Mouse (Mus musculus): ENCODE measurements around the gene Ndrg4. TPM values are rescaled to one million over a fixed set of nuclear protein-coding genes. Genes with fewer than 3 reads are reported as not detected.
"Not testable (repeated sequence)": the region's sequence is repeated elsewhere in the genome, so short reads cannot be mapped to it uniquely, and the experiment has no call there.

Ndrg4 gene
- polyA plus RNA-seq, 1 experiment from 2014 or later: 276 TPM

DNA sequence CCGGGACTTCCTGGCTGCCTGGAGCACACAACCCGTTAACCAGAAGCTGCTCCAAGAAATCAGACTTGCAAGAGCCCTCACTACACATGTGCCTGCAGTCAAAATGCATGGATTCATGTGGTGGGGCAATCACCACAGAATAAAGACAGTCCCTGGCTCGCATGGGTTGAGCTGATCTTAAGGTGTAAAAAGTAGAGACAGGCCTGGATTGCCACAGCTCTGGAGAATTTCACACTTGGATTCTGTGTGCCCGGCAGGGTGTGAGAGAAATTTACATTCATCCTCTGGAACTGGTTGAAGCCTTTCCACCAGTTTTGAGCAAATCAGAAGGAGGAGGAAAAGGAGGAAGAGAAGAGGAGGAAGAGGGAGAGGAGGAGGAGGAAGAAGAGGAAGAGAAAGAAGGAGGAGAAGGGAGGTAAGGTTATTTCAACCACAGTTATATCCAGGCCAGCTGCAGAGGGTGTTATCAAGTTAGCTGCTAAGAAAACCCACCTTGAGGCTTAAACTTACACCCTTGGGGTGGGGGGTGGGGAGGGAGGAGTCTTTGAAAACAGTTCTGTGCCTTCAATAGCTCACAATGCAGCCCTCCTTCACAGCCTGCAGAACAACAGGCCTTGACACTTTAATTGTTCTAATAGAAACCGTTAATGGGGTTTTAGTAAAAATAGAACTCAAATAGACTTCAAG is 20.3 kb upstream of the Ndrg4 start:
- no peak overlapping the region for H3K4me3 ChIP-seq (replicated peaks; ENCODE audit: low read depth, low read length)
- 54% methylated on average over 5 of the region's 5 CpGs for WGBS
- H3K27ac ChIP-seq (replicated peaks; ENCODE audit: low read depth, low read length): no peak overlapping the region
- no peaks in the 10 kb centered on the region for H3K27me3 ChIP-seq (ENCODE audit: control insufficient read depth, insufficient read depth, low read length)
- no peak overlapping the region for H3K4me2 ChIP-seq (ENCODE audit: low read length)
- no peaks in the 10 kb centered on the region for H3K4me1 ChIP-seq (ENCODE audit: control insufficient read depth, insufficient read depth, low read length)
- no peak for DNase-seq
- no peaks in the 10 kb centered on the region for H3K36me3 ChIP-seq (ENCODE audit: control insufficient read depth, insufficient read depth, low read length)
- H3K9ac ChIP-seq (replicated peaks; ENCODE audit: low read length): no peak overlapping the region
- H3K9me3 ChIP-seq (ENCODE audit: control insufficient read depth, low read length): no peaks in the 10 kb centered on the region
- no peak for ATAC-seq (ENCODE audit: low FRiP score, low TSS enrichment)

DNA sequence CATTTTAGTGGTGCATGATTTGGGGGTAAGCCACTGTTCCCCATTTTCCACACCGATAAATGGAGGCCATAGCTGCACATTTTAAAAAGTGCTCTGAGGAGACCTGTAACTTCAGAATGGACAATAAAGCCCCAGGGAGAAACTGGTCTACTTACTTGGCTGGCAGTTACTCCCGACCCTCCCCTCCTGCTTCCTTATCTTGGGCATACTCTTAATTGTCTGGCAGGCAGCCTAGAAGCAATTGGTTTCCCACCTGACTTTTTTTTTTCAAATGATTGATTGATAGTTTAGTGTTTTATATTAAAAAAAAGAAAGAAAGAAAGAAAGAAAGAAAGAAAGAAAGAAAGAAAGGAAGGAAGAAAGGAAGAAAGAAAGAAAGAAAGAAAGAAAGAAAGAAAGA is 19.3 kb upstream of the Ndrg4 start:
- no peak overlapping the region for H3K27ac ChIP-seq (replicated peaks; ENCODE audit: low read depth, low read length)

DNA sequence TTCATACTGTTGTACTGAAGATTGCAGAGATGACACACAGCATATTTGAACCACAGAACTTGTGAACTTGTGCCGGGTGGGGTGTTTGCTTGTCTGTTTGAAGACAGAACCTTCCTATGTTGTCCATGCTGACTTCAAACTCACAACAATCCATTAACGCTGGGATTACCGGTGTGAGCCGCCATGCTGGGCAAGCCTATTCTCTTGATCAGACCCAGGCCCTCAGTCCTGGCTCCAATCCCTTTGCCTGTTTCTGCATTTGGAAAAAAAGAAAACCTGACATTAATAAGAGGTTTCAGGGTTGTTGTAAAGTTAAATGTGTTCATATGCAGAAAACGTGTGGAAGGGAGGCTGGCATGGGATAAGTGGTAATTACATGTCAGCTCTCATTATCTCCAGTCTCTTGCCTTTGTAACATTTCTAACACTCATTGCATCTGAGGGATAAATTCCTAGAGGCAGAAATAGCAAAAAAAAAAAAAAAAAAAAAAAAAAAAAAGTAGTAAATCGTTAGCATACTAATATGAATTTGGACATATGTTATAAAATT is 16.4 kb upstream of the Ndrg4 start:
- WGBS: 69% methylated on average over 6 of the region's 6 CpGs
- H3K27ac ChIP-seq (replicated peaks; ENCODE audit: low read depth, low read length): no peak overlapping the region
- no peak for DNase-seq

More for the DNA sequence above, 19.3 kb upstream of the Ndrg4 start:
- DNase-seq: no peak
- H3K36me3 ChIP-seq (ENCODE audit: control insufficient read depth, insufficient read depth, low read length): no peaks in the 10 kb centered on the region
- no peak for ATAC-seq (ENCODE audit: low FRiP score, low TSS enrichment)
- H3K4me1 ChIP-seq (ENCODE audit: control insufficient read depth, insufficient read depth, low read length): no peaks in the 10 kb centered on the region
- no peak overlapping the region for H3K9ac ChIP-seq (replicated peaks; ENCODE audit: low read length)
- no peak overlapping the region for H3K4me3 ChIP-seq (replicated peaks; ENCODE audit: low read depth, low read length)
- H3K27me3 ChIP-seq (ENCODE audit: control insufficient read depth, insufficient read depth, low read length): no peaks in the 10 kb centered on the region
- H3K9me3 ChIP-seq (ENCODE audit: control insufficient read depth, low read length): no peaks in the 10 kb centered on the region
- WGBS: 67% methylated on average over 2 of the region's 2 CpGs
- H3K4me2 ChIP-seq (ENCODE audit: low read length): no peak overlapping the region

GRCm38 (mm10) chr8:95661085-95661484 is 15.7 kb upstream of the Ndrg4 start:
- 82% methylated on average over 8 of the region's 8 CpGs for WGBS
- H3K27ac ChIP-seq (replicated peaks; ENCODE audit: low read depth, low read length): no peak overlapping the region
- H3K9ac ChIP-seq (replicated peaks; ENCODE audit: low read length): no peak overlapping the region

More for the DNA sequence above, 16.4 kb upstream of the Ndrg4 start:
- Histone ChIP-seq H3K27me3 (ENCODE audit: control insufficient read depth, insufficient read depth, low read length) (no peaks in the 10 kb centered on the region), H3K4me3 (replicated peaks; ENCODE audit: low read depth, low read length) (no peak overlapping the region), H3K4me2 (ENCODE audit: low read length) (no peak overlapping the region), H3K36me3 (ENCODE audit: control insufficient read depth, insufficient read depth, low read length) (no peaks in the 10 kb centered on the region), H3K9ac (replicated peaks; ENCODE audit: low read length) (no peak overlapping the region), H3K9me3 (ENCODE audit: control insufficient read depth, low read length) (no peaks in the 10 kb centered on the region), H3K4me1 (ENCODE audit: control insufficient read depth, insufficient read depth, low read length) (no peaks in the 10 kb centered on the region)
- no peak for ATAC-seq (ENCODE audit: low FRiP score, low TSS enrichment)

GRCm38 (mm10) chr8:95661575-95661974 is 15.2 kb upstream of the Ndrg4 start:
- WGBS: 90% methylated on average over 6 of the region's 6 CpGs
- no peaks in the 10 kb centered on the region for H3K9me3 ChIP-seq (ENCODE audit: control insufficient read depth, low read length)
- H3K27me3 ChIP-seq (ENCODE audit: control insufficient read depth, insufficient read depth, low read length): no peaks in the 10 kb centered on the region
- no peaks in the 10 kb centered on the region for H3K36me3 ChIP-seq (ENCODE audit: control insufficient read depth, insufficient read depth, low read length)
- H3K4me3 ChIP-seq (replicated peaks; ENCODE audit: low read depth, low read length): no peak overlapping the region
- no peak for ATAC-seq (ENCODE audit: low FRiP score, low TSS enrichment)
- H3K4me1 ChIP-seq (ENCODE audit: control insufficient read depth, insufficient read depth, low read length): no peaks in the 10 kb centered on the region
- H3K4me2 ChIP-seq (ENCODE audit: low read length): no peak overlapping the region
- no peak overlapping the region for H3K27ac ChIP-seq (replicated peaks; ENCODE audit: low read depth, low read length)
- no peak overlapping the region for H3K9ac ChIP-seq (replicated peaks; ENCODE audit: low read length)
- DNase-seq: no peak

More at GRCm38 (mm10) chr8:95661085-95661484, 15.7 kb upstream of the Ndrg4 start:
- ATAC-seq (ENCODE audit: low FRiP score, low TSS enrichment) (no peak), DNase-seq (no peak)
- no peak overlapping the region for H3K4me3 ChIP-seq (replicated peaks; ENCODE audit: low read depth, low read length)
- no peaks in the 10 kb centered on the region for H3K9me3 ChIP-seq (ENCODE audit: control insufficient read depth, low read length)
- H3K27me3 ChIP-seq (ENCODE audit: control insufficient read depth, insufficient read depth, low read length): no peaks in the 10 kb centered on the region
- H3K4me1 ChIP-seq (ENCODE audit: control insufficient read depth, insufficient read depth, low read length): no peaks in the 10 kb centered on the region
- H3K36me3 ChIP-seq (ENCODE audit: control insufficient read depth, insufficient read depth, low read length): no peaks in the 10 kb centered on the region
- H3K4me2 ChIP-seq (ENCODE audit: low read length): no peak overlapping the region

- H3K4me2 ChIP-seq (ENCODE audit: low read length): no peak overlapping the region
- no peak for ATAC-seq (ENCODE audit: low FRiP score, low TSS enrichment)
- no peaks in the 10 kb centered on the region for H3K36me3 ChIP-seq (ENCODE audit: control insufficient read depth, insufficient read depth, low read length)
- WGBS: 86% methylated on average over 7 of the region's 7 CpGs
- H3K27me3 ChIP-seq (ENCODE audit: control insufficient read depth, insufficient read depth, low read length): no peaks in the 10 kb centered on the region
- H3K27ac ChIP-seq (replicated peaks; ENCODE audit: low read depth, low read length): no peak overlapping the region
- no peak for DNase-seq
- H3K9me3 ChIP-seq (ENCODE audit: control insufficient read depth, low read length): no peaks in the 10 kb centered on the region
- no peaks in the 10 kb centered on the region for H3K4me1 ChIP-seq (ENCODE audit: control insufficient read depth, insufficient read depth, low read length)
- H3K4me3 ChIP-seq (replicated peaks; ENCODE audit: low read depth, low read length): no peak overlapping the region
- no peak overlapping the region for H3K9ac ChIP-seq (replicated peaks; ENCODE audit: low read length)
Measured at GRCm38 (mm10) chr8:95662885-95663598, 13.7 kb upstream of the Ndrg4 start.

DNA sequence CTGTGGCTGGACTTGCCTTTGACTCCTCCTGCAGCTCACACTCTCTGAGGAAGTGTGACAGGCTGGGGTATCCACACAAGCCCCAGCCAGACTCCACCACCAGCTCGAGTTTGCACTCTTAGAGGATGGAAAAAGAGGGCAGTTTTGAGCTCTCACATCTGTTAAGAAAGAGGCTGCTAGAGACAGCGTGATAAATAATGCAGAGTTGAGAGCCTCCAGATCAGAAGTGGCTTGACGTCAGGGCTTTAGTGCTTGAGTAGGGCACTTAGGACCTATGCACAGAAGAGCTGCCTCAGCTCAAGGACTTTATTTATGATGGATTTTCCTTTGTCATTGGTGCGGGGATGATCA is 13.2 kb upstream of the Ndrg4 start:
- 79% methylated on average over 4 of the region's 4 CpGs for WGBS
- ATAC-seq (ENCODE audit: low FRiP score, low TSS enrichment): no peak
- DNase-seq: no peak

GRCm38 (mm10) chr8:95665813-95666452 is 10.8 kb upstream of the Ndrg4 start:
- not testable (repeated sequence) for H3K9ac ChIP-seq (replicated peaks; ENCODE audit: low read length); H3K27me3 ChIP-seq (ENCODE audit: control insufficient read depth, insufficient read depth, low read length); H3K4me3 ChIP-seq (replicated peaks; ENCODE audit: low read depth, low read length); DNase-seq; ATAC-seq (ENCODE audit: low FRiP score, low TSS enrichment); H3K4me1 ChIP-seq (ENCODE audit: control insufficient read depth, insufficient read depth, low read length); H3K36me3 ChIP-seq (ENCODE audit: control insufficient read depth, insufficient read depth, low read length); H3K9me3 ChIP-seq (ENCODE audit: control insufficient read depth, low read length); H3K4me2 ChIP-seq (ENCODE audit: low read length); H3K27ac ChIP-seq (replicated peaks; ENCODE audit: low read depth, low read length)
- 94% methylated on average over 11 of the region's 11 CpGs for WGBS

More for the DNA sequence above, 13.2 kb upstream of the Ndrg4 start:
- Histone ChIP-seq H3K9ac (replicated peaks; ENCODE audit: low read length) (no peak overlapping the region), H3K4me2 (ENCODE audit: low read length) (no peak overlapping the region), H3K9me3 (ENCODE audit: control insufficient read depth, low read length) (no peaks in the 10 kb centered on the region), H3K4me1 (ENCODE audit: control insufficient read depth, insufficient read depth, low read length) (no peaks in the 10 kb centered on the region), H3K36me3 (ENCODE audit: control insufficient read depth, insufficient read depth, low read length) (no peaks in the 10 kb centered on the region), H3K27ac (replicated peaks; ENCODE audit: low read depth, low read length) (no peak overlapping the region), H3K27me3 (ENCODE audit: control insufficient read depth, insufficient read depth, low read length) (no peaks in the 10 kb centered on the region), H3K4me3 (replicated peaks; ENCODE audit: low read depth, low read length) (no peak overlapping the region)
